Mouse (Mus musculus): ENCODE results near the gene Eif4g3.

DNA sequence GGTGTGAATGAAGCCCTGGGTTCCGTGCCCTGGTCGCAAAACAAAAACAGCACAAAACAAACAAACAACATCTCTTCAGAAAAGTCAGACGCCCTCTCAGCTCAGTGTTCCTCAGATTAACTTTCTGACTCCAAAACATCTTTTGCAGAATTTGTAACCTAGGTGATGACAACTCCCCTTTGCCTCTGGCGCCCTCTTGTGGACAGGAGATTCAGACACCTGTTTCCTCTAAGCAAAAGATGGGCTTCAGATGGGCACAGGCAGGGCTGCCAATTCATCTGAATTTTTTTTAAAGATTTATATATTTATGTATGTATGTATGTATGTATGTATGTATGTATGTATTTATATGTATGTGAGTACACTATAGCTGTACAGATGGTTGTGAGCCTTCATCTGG is 40.0 kb upstream of the Eif4g3 start:
- TF ChIP-seq CTCF (IDR thresholded peaks at IDR 0.05; ENCODE audit: insufficient read depth, low read depth, low read length) (peak; percentile 25; the same call in 1 of the 2 replicates), POLR2A (IDR thresholded peaks at IDR 0.05; ENCODE audit: insufficient read depth, low read depth, low read length) (no peak)
